Comparison of ENCODE assay signal across 23 mouse cellular contexts in genomic region chr6:48409726-48410343, GRCm38 (mm10). TPM values are rescaled to one million over a fixed set of nuclear protein-coding genes. Genes with fewer than 3 reads are reported as not detected.
DNase-seq lines count a peak whose midpoint lies in the region; ATAC-seq lines count a peak whose summit lies in the region.
"Had no signal": no experiment of that assay in that cellular context is flagged by ENCODE, and none has a peak within 500 bp of the region (broad histone marks: within the 10 kb centered on the region; RNA-seq: fewer than 3 reads in every experiment).

No protein-coding gene starts in this region.

- no peak for ATAC-seq in liver, embryonic 11.5 days (replicated peaks; ENCODE audit: low FRiP score)
- ATAC-seq in megakaryocyte progenitor cell, adult 5-6 weeks (replicated peaks; ENCODE audit: poor library complexity), result peak; percentile 81
- ATAC-seq in hindbrain, embryonic 12.5 days (ENCODE audit: low FRiP score), result no peak
- ATAC-seq: CD4-positive, CD25-positive, alpha-beta regulatory T cell, adult 4 months; forebrain, embryonic 16.5 days; intestine, embryonic 15.5 days had no signal

- DNase-seq in adrenal gland, adult 18-20 months (ENCODE audit: low spot score in 2 of 2), result peak; percentile 1 to 14
- DNase-seq in adrenal gland, postnatal 25 days, result no peak
- DNase-seq in gastrocnemius, postnatal 25 days, result peak; percentile 1
- DNase-seq in gastrocnemius, adult 18-20 months (ENCODE audit: low spot score), result no peak
- peak; percentile 19 for DNase-seq in liver, embryonic 11.5 days (ENCODE audit: low spot score)
- no peak for DNase-seq in liver
- DNase-seq: gastrocnemius, postnatal 10 days; heart, postnatal 10 days; lung, postnatal 14 days; right cerebral cortex, postnatal 25 days; thymus, postnatal 25 days had no signal

- H3K27ac ChIP-seq in liver, embryonic 11.5 days (ENCODE audit: low read depth, low read length), result no peak overlapping the region
- no peak overlapping the region for H3K27ac ChIP-seq in hindbrain, embryonic 12.5 days
- H3K27ac ChIP-seq: embryonic facial prominence, embryonic 13.5 days; heart, embryonic 10.5 days; hindbrain, embryonic 14.5 days; liver, embryonic 14.5 days; midbrain, embryonic 12.5 days; neural tube, embryonic 13.5 days had no signal

- no peak overlapping the region for H3K4me2 ChIP-seq in liver, embryonic 11.5 days
- H3K4me2 ChIP-seq in hindbrain, embryonic 12.5 days (replicated peaks), result no peak overlapping the region
- H3K4me2 ChIP-seq: embryonic facial prominence, embryonic 13.5 days; hindbrain, embryonic 14.5 days; intestine, embryonic 15.5 days; midbrain, embryonic 12.5 days; neural tube, embryonic 13.5 days had no signal

- H3K27me3 ChIP-seq in liver, embryonic 11.5 days (replicated peaks; ENCODE audit: control insufficient read depth, insufficient read depth, low read length), result no peaks in the 10 kb centered on the region
- no peaks in the 10 kb centered on the region for H3K27me3 ChIP-seq in hindbrain, embryonic 12.5 days
- H3K27me3 ChIP-seq: embryonic facial prominence, embryonic 13.5 days; intestine, embryonic 15.5 days; midbrain, embryonic 12.5 days; neural tube, embryonic 13.5 days had no signal

- no peak overlapping the region for H3K9ac ChIP-seq in liver, embryonic 11.5 days (ENCODE audit: low read depth, low read length)
- no peak overlapping the region for H3K9ac ChIP-seq in hindbrain, embryonic 12.5 days
- H3K9ac ChIP-seq: embryonic facial prominence, embryonic 13.5 days; hindbrain, embryonic 14.5 days; intestine, embryonic 15.5 days; liver, embryonic 14.5 days; midbrain, embryonic 12.5 days; neural tube, embryonic 13.5 days had no signal

- H3K36me3 ChIP-seq in liver, embryonic 11.5 days (ENCODE audit: control insufficient read depth, insufficient read depth, low read length), result peaks cover 24% of the 10 kb centered on the region; the same call in 1 of the 2 replicates
- H3K36me3 ChIP-seq in hindbrain, embryonic 12.5 days, result peaks cover 99% of the 10 kb centered on the region
- H3K36me3 ChIP-seq: G1E had no signal

- 83% methylated on average over 4 of the region's 4 CpGs for WGBS in liver, embryonic 11.5 days
- WGBS in hindbrain, embryonic 12.5 days, result 98% methylated on average over 4 of the region's 4 CpGs

- H3K9me3 ChIP-seq in liver, embryonic 11.5 days (ENCODE audit: control insufficient read depth, low read length), result no peaks in the 10 kb centered on the region
- no peaks in the 10 kb centered on the region for H3K9me3 ChIP-seq in hindbrain, embryonic 12.5 days (replicated peaks)
- H3K9me3 ChIP-seq: embryonic facial prominence, embryonic 13.5 days; G1E; heart, embryonic 10.5 days; intestine, embryonic 15.5 days; midbrain, embryonic 12.5 days; neural tube, embryonic 13.5 days had no signal

- no peak overlapping the region for H3K4me3 ChIP-seq in liver, embryonic 11.5 days (ENCODE audit: low read depth, low read length)
- no peak overlapping the region for H3K4me3 ChIP-seq in hindbrain, embryonic 12.5 days
- H3K4me3 ChIP-seq: embryonic facial prominence, embryonic 13.5 days; heart, embryonic 10.5 days; intestine, embryonic 15.5 days; midbrain, embryonic 12.5 days; neural tube, embryonic 13.5 days had no signal

- no peaks in the 10 kb centered on the region for H3K4me1 ChIP-seq in liver, embryonic 11.5 days (replicated peaks; ENCODE audit: control insufficient read depth, insufficient read depth, low read length)
- H3K4me1 ChIP-seq in hindbrain, embryonic 12.5 days, result no peaks in the 10 kb centered on the region
- H3K4me1 ChIP-seq: embryonic facial prominence, embryonic 13.5 days; midbrain, embryonic 12.5 days; neural tube, embryonic 13.5 days had no signal

RNA-seq across cellular contexts. Expression of gene Krba1, which starts 14.4 kb away (rescaled TPM):
- total RNA-seq in adrenal gland, adult 18-20 months (2021), result 10 to 100 TPM; 14.6 to 35.1 TPM
- 45.9 and 64.1 TPM in 2 replicates for total RNA-seq in adrenal gland, postnatal 25 days (2021)
- 10 to 100 TPM; 14.5 to 15.9 TPM for total RNA-seq in gastrocnemius, postnatal 25 days (2021)
- 10 to 100 TPM; 15.9 to 18.3 TPM for total RNA-seq in gastrocnemius, adult 18-20 months (2021)
- 7.8 and 10.1 TPM in 2 replicates for polyA plus RNA-seq in liver, embryonic 11.5 days (2014; fragmentation: Nextera tagmentation; extraction: Ambion mirVana)
- total RNA-seq in megakaryocyte progenitor cell, adult 5-6 weeks (2015), result 0.98 and 2.5 TPM in 2 replicates
- 2.0 and 3.1 TPM in 2 replicates for total RNA-seq in megakaryocyte progenitor cell, adult 5-6 weeks (2017)
- 29.9 and 32.4 TPM in 2 replicates for polyA plus RNA-seq in hindbrain, embryonic 12.5 days (2016; fragmentation: Nextera tagmentation; extraction: Ambion mirVana)
- polyA plus RNA-seq: G1E had no signal

RNA-seq across cellular contexts. Expression of gene Zfp467, which starts 35.8 kb away (rescaled TPM):
- total RNA-seq in adrenal gland, adult 18-20 months (2021), result 10 to 100 TPM; 36.0 to 58.6 TPM
- 51.0 and 72.4 TPM in 2 replicates for total RNA-seq in adrenal gland, postnatal 25 days (2021)
- 10 to 100 TPM; 22.4 to 34.1 TPM for total RNA-seq in gastrocnemius, postnatal 25 days (2021)
- 10 to 100 TPM; 50.1 to 57.1 TPM for total RNA-seq in gastrocnemius, adult 18-20 months (2021)
- polyA plus RNA-seq in liver, embryonic 11.5 days (2014; fragmentation: Nextera tagmentation; extraction: Ambion mirVana), result 5.3 and 6.9 TPM in 2 replicates
- total RNA-seq in megakaryocyte progenitor cell, adult 5-6 weeks (2015), result 1.6 and 3.4 TPM in 2 replicates
- 0.61 and 1.1 TPM in 2 replicates for total RNA-seq in megakaryocyte progenitor cell, adult 5-6 weeks (2017)
- polyA plus RNA-seq in hindbrain, embryonic 12.5 days (2016; fragmentation: Nextera tagmentation; extraction: Ambion mirVana), result 21.2 and 22.2 TPM in 2 replicates

RNA-seq across cellular contexts. Expression of gene Sspo, which starts 38.2 kb away (rescaled TPM):
- total RNA-seq in adrenal gland, adult 18-20 months (2021), result 1 to 10 TPM; 3.0 to 3.1 TPM
- total RNA-seq in adrenal gland, postnatal 25 days (2021), result 3.5 and 5.1 TPM in 2 replicates
- under 1 TPM; 0.24 to 0.38 TPM for total RNA-seq in gastrocnemius, postnatal 25 days (2021)
- under 1 TPM; 0.19 to 0.71 TPM for total RNA-seq in gastrocnemius, adult 18-20 months (2021)
- polyA plus RNA-seq in liver, embryonic 11.5 days (2014; fragmentation: Nextera tagmentation; extraction: Ambion mirVana), result 0.05 and 0.16 TPM in 2 replicates
- not detected in 2 replicates for total RNA-seq in megakaryocyte progenitor cell, adult 5-6 weeks (2015)
- total RNA-seq in megakaryocyte progenitor cell, adult 5-6 weeks (2017), result not detected in 2 replicates
- 0.34 and 0.40 TPM in 2 replicates for polyA plus RNA-seq in hindbrain, embryonic 12.5 days (2016; fragmentation: Nextera tagmentation; extraction: Ambion mirVana)
- polyA plus RNA-seq: G1E had no signal

Comparison
In these comparisons a context has a peak if more than half of its experiments do, and no peak if none do; other contexts are left out.
1. DNase-seq: peak in adrenal gland, adult 18-20 months (2 of 2), gastrocnemius, postnatal 25 days (single experiment) and liver, embryonic 11.5 days (single experiment); none in adrenal gland, postnatal 25 days (single experiment), gastrocnemius, adult 18-20 months (single experiment) and liver (single experiment).
2. RNA of gene Zfp467, which starts 35.8 kb away (total RNA-seq): 51.0 to 72.4 TPM in adrenal gland, postnatal 25 days, 36.0 to 58.6 TPM in adrenal gland, adult 18-20 months, 50.1 to 57.1 TPM in gastrocnemius, adult 18-20 months and 22.4 to 34.1 TPM in gastrocnemius, postnatal 25 days; 0.61 to 3.4 TPM in megakaryocyte progenitor cell, adult 5-6 weeks; every median in the first group is over 4 times any median in the second.